ENCODE assay signal across 14 mouse cellular contexts in the genomic region with DNA sequence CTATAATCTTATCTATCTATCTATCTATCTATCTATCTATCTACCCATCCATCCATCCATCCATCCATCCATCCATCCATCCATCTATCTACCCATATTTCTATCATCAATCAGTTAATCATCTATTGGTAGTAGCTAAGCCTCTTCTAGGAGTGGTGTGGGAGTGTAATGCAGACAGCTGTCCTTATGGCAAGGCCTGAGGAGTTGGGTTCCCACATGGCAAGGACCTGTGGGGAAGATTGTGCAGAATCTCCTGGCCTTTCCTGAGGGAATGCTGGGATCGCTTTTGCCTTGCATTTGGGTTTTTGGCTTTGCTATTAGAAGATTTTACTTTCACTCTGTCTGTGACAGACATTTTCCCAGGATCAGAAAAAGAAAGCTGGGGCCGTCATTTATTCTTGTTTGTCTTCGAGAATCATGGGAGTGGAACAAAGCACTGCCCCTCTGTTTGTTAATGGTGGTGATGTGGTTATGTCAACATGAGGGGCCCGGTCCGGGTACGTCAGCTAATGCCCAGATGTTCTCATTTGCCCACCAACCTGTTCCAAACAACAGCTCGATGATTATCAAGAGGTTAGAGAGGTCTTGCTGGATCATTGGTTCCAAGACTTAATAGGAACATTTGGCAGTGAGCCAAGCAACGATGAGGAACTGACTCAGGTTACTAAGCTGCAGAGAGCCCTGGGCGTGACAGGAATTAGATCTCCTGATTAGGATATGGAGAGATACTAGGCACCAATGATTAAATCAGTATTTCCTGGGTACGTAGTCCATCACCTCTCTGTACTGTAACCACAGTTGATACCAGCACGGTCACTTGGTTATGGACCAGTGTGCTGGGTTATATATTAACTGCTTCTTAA.
DNase-seq lines count a peak whose midpoint lies in the region; ATAC-seq and TF ChIP-seq lines count a peak whose summit lies in the region.
"Had no signal": no experiment of that assay in that cellular context is flagged by ENCODE, and none has a peak within 500 bp of the region (broad histone marks: within the 10 kb centered on the region; RNA-seq: fewer than 3 reads in every experiment).

No protein-coding gene starts in this region.

- H3K9ac ChIP-seq in liver, adult 2 months (ENCODE audit: low read depth, low read length) = no peak overlapping the region
- H3K9ac ChIP-seq in liver, postnatal 0 days (replicated peaks) = no peak overlapping the region
- no peak overlapping the region for H3K9ac ChIP-seq in liver, embryonic 13.5 days
- no peak overlapping the region for H3K9ac ChIP-seq in hindbrain, embryonic 13.5 days
- H3K9ac ChIP-seq: forebrain, embryonic 12.5 days; heart, embryonic 13.5 days; midbrain, embryonic 12.5 days; neural tube, embryonic 15.5 days had no signal

- POLR2A ChIA-PET in Patski (lab: Charles Lee) = interaction anchor here (0.8 to 1.0 kb wide), 3 partner anchors 16 to 269 kb away, joined by 3 to 4 read pairs (median 3); no protein-coding TSS in a partner anchor

- H3K4me3 ChIP-seq in liver, adult 2 months (ENCODE audit: insufficient read depth, low read depth, low read length) = no peak overlapping the region
- H3K4me3 ChIP-seq in liver, postnatal 0 days (ENCODE audit: low read depth, low read length) = no peak overlapping the region
- H3K4me3 ChIP-seq in liver, embryonic 13.5 days (replicated peaks) = no peak overlapping the region
- no peak overlapping the region for H3K4me3 ChIP-seq in hindbrain, embryonic 13.5 days
- H3K4me3 ChIP-seq: forebrain, embryonic 12.5 days; heart, embryonic 13.5 days; midbrain, embryonic 12.5 days; neural tube, embryonic 15.5 days had no signal

- CTCF ChIA-PET in Patski (lab: Charles Lee) = interaction anchor here (1.4 kb wide), 1 partner anchor 16 kb away, joined by 4 read pairs; no protein-coding TSS in a partner anchor

- no peak overlapping the region for H3K4me2 ChIP-seq in liver, postnatal 0 days (ENCODE audit: low read depth, low read length)
- H3K4me2 ChIP-seq in liver, embryonic 13.5 days = no peak overlapping the region; the same call in 1 of the 2 replicates
- no peak overlapping the region for H3K4me2 ChIP-seq in hindbrain, embryonic 13.5 days
- H3K4me2 ChIP-seq: forebrain, embryonic 12.5 days; heart, embryonic 13.5 days; midbrain, embryonic 12.5 days; neural tube, embryonic 15.5 days had no signal

- H3K9me3 ChIP-seq in liver, postnatal 0 days (ENCODE audit: low read length) = no peaks in the 10 kb centered on the region
- H3K9me3 ChIP-seq in liver, embryonic 13.5 days (replicated peaks) = no peaks in the 10 kb centered on the region
- no peaks in the 10 kb centered on the region for H3K9me3 ChIP-seq in hindbrain, embryonic 13.5 days
- H3K9me3 ChIP-seq: forebrain, embryonic 12.5 days; heart, embryonic 13.5 days; midbrain, embryonic 12.5 days; neural tube, embryonic 15.5 days had no signal

- 44% methylated on average over 11 of the region's 11 CpGs for WGBS in liver, adult 2 months
- WGBS in liver, postnatal 0 days (ENCODE audit: insufficient replicate concordance) = 57% methylated on average over 11 of the region's 11 CpGs
- 59% methylated on average over 11 of the region's 11 CpGs for WGBS in liver, embryonic 13.5 days (ENCODE audit: insufficient replicate concordance)
- 66% methylated on average over 11 of the region's 11 CpGs for WGBS in hindbrain, embryonic 13.5 days

- no peaks in the 10 kb centered on the region for H3K79me2 ChIP-seq in liver, adult 2 months (ENCODE audit: control insufficient read depth, insufficient read depth, low read length)

- ATAC-seq in liver, postnatal 0 days = no peak
- ATAC-seq in Patski = peak; percentile 83
- peak; percentile 65 for ATAC-seq in liver, embryonic 13.5 days (ENCODE audit: low read depth)
- ATAC-seq in erythroblast, adult 5-6 weeks (replicated peaks; ENCODE audit: low FRiP score, poor library complexity, severe bottlenecking) = no peak
- ATAC-seq in hindbrain, embryonic 13.5 days (ENCODE audit: low FRiP score) = no peak
- ATAC-seq: hindbrain, embryonic 16.5 days had no signal

- no peaks in the 10 kb centered on the region for H3K36me3 ChIP-seq in liver, adult 2 months (ENCODE audit: control insufficient read depth, insufficient read depth, low read length)
- H3K36me3 ChIP-seq in liver, postnatal 0 days (replicated peaks; ENCODE audit: insufficient read depth, low read length) = no peaks in the 10 kb centered on the region
- H3K36me3 ChIP-seq in liver, embryonic 13.5 days = no peaks in the 10 kb centered on the region
- H3K36me3 ChIP-seq in hindbrain, embryonic 13.5 days = no peaks in the 10 kb centered on the region
- H3K36me3 ChIP-seq: forebrain, embryonic 12.5 days; heart, embryonic 13.5 days; midbrain, embryonic 12.5 days; neural tube, embryonic 15.5 days had no signal

- no peak for TF ChIP-seq EP300 in liver, postnatal 0 days (IDR thresholded peaks at IDR 0.05; ENCODE audit: low read depth)

- no peak for TF ChIP-seq CTCF in liver, adult 2 months (IDR thresholded peaks at IDR 0.05; ENCODE audit: low read depth, low read length)
- TF ChIP-seq CTCF in liver, postnatal 0 days (IDR thresholded peaks at IDR 0.05; ENCODE audit: low read depth) = no peak
- no peak for TF ChIP-seq CTCF in Patski (IDR thresholded peaks at IDR 0.05)

- no peaks in the 10 kb centered on the region for H3K27me3 ChIP-seq in liver, adult 2 months (ENCODE audit: control insufficient read depth, insufficient read depth, low read length)
- no peaks in the 10 kb centered on the region for H3K27me3 ChIP-seq in liver, postnatal 0 days (ENCODE audit: insufficient read depth, low read length)
- H3K27me3 ChIP-seq in Patski = no peaks in the 10 kb centered on the region
- no peaks in the 10 kb centered on the region for H3K27me3 ChIP-seq in liver, embryonic 13.5 days
- H3K27me3 ChIP-seq in hindbrain, embryonic 13.5 days = no peaks in the 10 kb centered on the region
- H3K27me3 ChIP-seq: forebrain, embryonic 12.5 days; midbrain, embryonic 12.5 days; neural tube, embryonic 15.5 days had no signal

- DNase-seq in liver, adult 2 months (ENCODE audit: extremely low read depth, low read depth, low spot score) = peak; percentile 43
- DNase-seq in liver, postnatal 0 days = no peak
- DNase-seq in Patski (ENCODE audit: low read depth, low spot score) = peak; percentile 75
- DNase-seq in kidney, adult 18-20 months = peak; percentile 49
- no peak for DNase-seq in liver, embryonic 13.5 days
- no peak for DNase-seq in spleen, adult 18-20 months
- DNase-seq: cerebellum, postnatal 25 days had no signal

- no peaks in the 10 kb centered on the region for H3K4me1 ChIP-seq in liver, adult 2 months (ENCODE audit: control insufficient read depth, insufficient read depth, low read length)
- H3K4me1 ChIP-seq in liver, postnatal 0 days (ENCODE audit: insufficient read depth) = no peaks in the 10 kb centered on the region
- H3K4me1 ChIP-seq in liver, embryonic 13.5 days (replicated peaks) = no peaks in the 10 kb centered on the region
- H3K4me1 ChIP-seq in hindbrain, embryonic 13.5 days (replicated peaks) = no peaks in the 10 kb centered on the region
- H3K4me1 ChIP-seq: forebrain, embryonic 12.5 days; heart, embryonic 13.5 days; midbrain, embryonic 12.5 days; neural tube, embryonic 15.5 days had no signal

- in situ Hi-C loops in Patski (cut with MboI; ENCODE audit: low pct_unique_long_range_greater_than_20kb) = no loop called here

- TF ChIP-seq POLR2A in liver, adult 2 months (IDR thresholded peaks at IDR 0.05; ENCODE audit: extremely low read depth, insufficient read depth, low read length) = no peak

- H3K27ac ChIP-seq in liver, adult 2 months (replicated peaks; ENCODE audit: insufficient read depth, low read depth, low read length) = no peak overlapping the region
- H3K27ac ChIP-seq in liver, postnatal 0 days (ENCODE audit: low read depth) = no peak overlapping the region
- H3K27ac ChIP-seq in liver, embryonic 13.5 days = no peak overlapping the region
- no peak overlapping the region for H3K27ac ChIP-seq in hindbrain, embryonic 13.5 days
- H3K27ac ChIP-seq: forebrain, embryonic 12.5 days; heart, embryonic 13.5 days; midbrain, embryonic 12.5 days; neural tube, embryonic 15.5 days had no signal

Comparison
In these comparisons a context has a peak if more than half of its experiments do, and no peak if none do; other contexts are left out.
1. DNase-seq: peak in liver, adult 2 months (single experiment), Patski (single experiment) and kidney, adult 18-20 months (single experiment); none in liver, postnatal 0 days (single experiment), liver, embryonic 13.5 days (single experiment) and spleen, adult 18-20 months (0 of 2).
2. ATAC-seq: peak in Patski (single experiment) and liver, embryonic 13.5 days (single experiment); none in liver, postnatal 0 days (single experiment), erythroblast, adult 5-6 weeks (single experiment) and hindbrain, embryonic 13.5 days (single experiment).